Mouse (Mus musculus): ENCODE results near the gene Tmem97.

DNA sequence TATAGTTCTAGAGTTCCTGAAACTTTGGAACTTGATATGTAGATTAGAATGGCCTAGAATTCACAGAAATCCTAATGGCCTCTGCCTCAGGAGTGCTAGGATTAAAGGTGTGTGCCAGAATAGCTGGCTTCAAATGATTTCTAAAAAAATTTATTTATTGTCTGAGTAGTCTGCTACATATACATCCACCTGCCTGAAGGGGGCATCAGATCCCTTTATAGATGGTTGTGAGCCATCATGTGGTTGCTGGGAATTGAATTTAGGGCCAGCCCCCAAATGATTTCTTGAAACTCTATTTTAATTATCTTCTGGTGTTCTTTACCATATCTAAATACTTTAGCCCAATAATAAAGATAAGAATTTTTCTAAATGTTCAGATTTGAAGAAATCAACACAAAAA, 35.5 kb upstream of the Tmem97 start:
- TF ChIP-seq POLR2A (IDR thresholded peaks at IDR 0.05; ENCODE audit: borderline replicate concordance, low read depth, low read length) (no peak), CTCF (IDR thresholded peaks at IDR 0.05; ENCODE audit: low read depth, low read length) (no peak)

All from bone marrow macrophage, adult 2 months (primary cell).